Mouse (Mus musculus) spleen, adult 2 months (tissue): ENCODE measurements around the gene Eps15l1.

Experiments
- CTCF ChIP-seq: fragments of 200-500 bp; IDR thresholded peaks from 2 replicates; pipeline ENCODE4 v1.5.1; 2011; ENCODE audit warnings: mild to moderate bottlenecking, inconsistent platforms; ENCODE audit not compliant: insufficient read depth, insufficient read length, insufficient replicate concordance; ENCODE audit errors: extremely low read depth
- POLR2A ChIP-seq: fragments of 200-500 bp; IDR thresholded peaks from 2 replicates; pipeline ENCODE4 v1.6.1; 2011; ENCODE audit warnings: low read depth, low read length, inconsistent platforms

DNA sequence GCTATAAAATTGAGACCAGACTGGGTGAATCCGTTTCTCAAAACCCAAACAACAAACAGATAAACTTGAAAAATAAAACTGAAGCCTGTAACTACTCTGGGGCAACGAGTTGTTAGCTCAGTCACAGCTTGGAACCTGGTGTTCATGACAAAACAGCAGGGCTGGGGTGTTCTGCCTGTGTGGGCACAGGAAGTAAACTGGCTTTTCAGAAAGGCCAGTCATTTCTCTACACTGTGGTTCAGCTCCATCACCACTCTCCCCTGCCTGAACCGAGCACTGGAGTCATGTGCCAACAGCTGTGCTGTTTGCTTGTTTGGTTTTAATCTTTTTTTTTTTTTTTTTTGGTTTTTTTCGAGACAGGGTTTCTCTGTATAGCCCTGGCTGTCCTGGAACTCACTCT, 77.5 kb downstream of the Eps15l1 start:
- TF ChIP-seq POLR2A, result no peak
- TF ChIP-seq CTCF, result no peak
